Mouse (Mus musculus) ES-E14 (cell line): Measurements from ENCODE around the gene Lfng. TPM values are rescaled to one million over a fixed set of nuclear protein-coding genes. Genes with fewer than 3 reads are reported as not detected.

Source experiments
- DNase-seq: peaks from one replicate; pipeline ENCODE4 v3.0.0-alpha.2; 2013; ENCODE audit warnings: low read depth, low spot score
- H3K27ac ChIP-seq: 2 replicates; pipeline ENCODE4 v1.5.1; 2012; ENCODE audit warnings: low read depth, mild to moderate bottlenecking, low read length, moderate library complexity, mixed read lengths; ENCODE audit not compliant: poor library complexity, insufficient read depth, severe bottlenecking
- H3K36me3 ChIP-seq: 2 replicates; pipeline ENCODE4 v1.6.1; 2012; ENCODE audit warnings: mild to moderate bottlenecking, low read length, moderate library complexity, mixed read lengths; ENCODE audit not compliant: control insufficient read depth, poor library complexity, insufficient read depth, severe bottlenecking
- H3K4me1 ChIP-seq, 2 experiments: fragments of 150-350 bp in 1 of 2; sonication (generic) in 1 of 2; 2 replicates each; pipeline ENCODE4 v1.6.1; 2012; ENCODE audit warnings: low read length in 2 of 2, mild to moderate bottlenecking in 1 of 2, mixed read lengths in 1 of 2; ENCODE audit not compliant: control insufficient read depth in 2 of 2, insufficient read depth in 2 of 2, poor library complexity in 1 of 2
- H3K4me3 ChIP-seq, 2 experiments: fragments of 150-350 bp in 1 of 2; sonication (generic) in 1 of 2; 2 replicates each; pipeline ENCODE4 v1.5.1; 2012; ENCODE audit warnings: low read length in 2 of 2, low read depth in 1 of 2, mild to moderate bottlenecking in 1 of 2, mixed read lengths in 1 of 2; ENCODE audit not compliant: insufficient read depth in 1 of 2, poor library complexity in 1 of 2, severe bottlenecking in 1 of 2
- H3K9ac ChIP-seq: 2 replicates; pipeline ENCODE4 v1.6.1; 2012; ENCODE audit warnings: low read depth, mild to moderate bottlenecking, low read length, mixed read lengths; ENCODE audit not compliant: poor library complexity, insufficient read depth, severe bottlenecking
- H3K9me3 ChIP-seq: fragments of 150-350 bp; sonication (generic); 2 replicates; pipeline ENCODE4 v1.6.1; 2012; ENCODE audit warnings: low read depth, mild to moderate bottlenecking, low read length; ENCODE audit not compliant: control insufficient read depth, insufficient read depth
- CHD2 ChIP-seq: IDR thresholded peaks from 2 replicates; pipeline ENCODE4 v1.6.1; 2014; ENCODE audit warnings: mild to moderate bottlenecking, low read depth, low read length, inconsistent platforms
- HCFC1 ChIP-seq: IDR thresholded peaks from 2 replicates; pipeline ENCODE4 v1.6.1; 2012; ENCODE audit warnings: low read length, inconsistent platforms, borderline replicate concordance; ENCODE audit not compliant: insufficient read depth
- MAFK ChIP-seq: IDR thresholded peaks from 2 replicates; pipeline ENCODE4 v1.6.1; 2014; ENCODE audit warnings: mild to moderate bottlenecking, low read depth, low read length, inconsistent platforms; ENCODE audit not compliant: insufficient read depth
- ZC3H11A ChIP-seq: IDR thresholded peaks from 2 replicates; pipeline ENCODE4 v1.6.1; 2012; ENCODE audit warnings: low read depth, mild to moderate bottlenecking, inconsistent platforms, low read length, borderline replicate concordance
- ZNF384 ChIP-seq: IDR thresholded peaks from 2 replicates; pipeline ENCODE4 v1.6.1; 2012; ENCODE audit warnings: low read depth, low read length, inconsistent platforms
- in situ Hi-C, 2 experiments: fragments of 600-800 bp; cut with MboI; formaldehyde crosslinking; loops; one replicate each; pipeline ENCODE4 v1.15.1; 2025; ENCODE audit warnings: low sequenced_read_pairs in 2 of 2, inconsistent platforms in 1 of 2; ENCODE audit not compliant: unreplicated experiment in 2 of 2
- total RNA-seq: library from RNA; depleted of rRNA; stranded (reverse); fragments of 300-350 nt; gene quantifications from 2 replicates; pipeline ENCODE4 v1.2.3, GENCODE M21; 2012

The Lfng gene
- total RNA-seq, 1 experiment = 13.3 TPM

DNA sequence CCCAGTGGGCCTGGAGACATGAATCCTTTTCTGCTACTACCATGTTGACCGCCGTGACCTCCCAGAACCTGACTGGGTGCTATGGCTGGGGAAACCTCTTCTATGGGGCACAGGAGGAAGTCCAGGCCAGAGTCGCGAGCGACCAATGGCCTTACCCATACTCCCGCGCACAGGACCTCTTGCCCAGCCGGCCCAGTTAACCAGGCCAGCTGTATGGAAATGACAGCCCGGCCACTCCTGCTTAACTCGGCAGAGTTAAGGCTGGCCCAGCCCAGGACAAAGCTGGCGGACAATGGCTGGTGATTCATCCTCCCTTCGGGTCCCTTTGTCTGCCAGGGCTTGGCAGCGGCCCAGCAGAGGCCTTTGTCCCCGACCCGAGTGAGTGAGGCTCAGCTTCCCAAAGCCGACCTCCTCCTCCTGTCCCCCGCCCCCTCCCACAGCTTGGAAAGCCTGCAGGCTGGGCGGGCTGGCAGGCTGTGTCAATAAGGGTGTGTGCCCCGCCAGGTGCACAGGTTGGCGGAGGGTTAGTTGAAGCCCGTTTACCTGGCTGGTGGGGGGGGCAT is 4.0 kb downstream of the Lfng start:
- Histone ChIP-seq H3K4me1 (peaks cover 2 to 29% of the 10 kb centered on the region in 2 experiments; a peak in 2 of 4 replicates), H3K9me3 (no peaks in the 10 kb centered on the region), H3K27ac (0 out of 2 replicates have a peak overlapping the region, but pooled peaks have one; percentile 1), H3K9ac (0 out of 2 replicates have a peak overlapping the region, but pooled peaks have one; percentile 9), H3K4me3 (peak overlapping the region; percentile 27 to 45; a peak in 3 of 4 replicates), H3K36me3 (peaks cover 4% of the 10 kb centered on the region; the same call in 1 of the 2 replicates)
- no peak for TF ChIP-seq ZC3H11A
- no peak for TF ChIP-seq MAFK
- TF ChIP-seq CHD2 = no peak
- no peak for TF ChIP-seq HCFC1
- TF ChIP-seq ZNF384 = no peak
- in situ Hi-C loops = loop anchor here in 1 of 2 experiments (10.0 kb wide), 1 partner anchor 66 kb away; no protein-coding TSS in a partner anchor
- DNase-seq = no peak

DNA sequence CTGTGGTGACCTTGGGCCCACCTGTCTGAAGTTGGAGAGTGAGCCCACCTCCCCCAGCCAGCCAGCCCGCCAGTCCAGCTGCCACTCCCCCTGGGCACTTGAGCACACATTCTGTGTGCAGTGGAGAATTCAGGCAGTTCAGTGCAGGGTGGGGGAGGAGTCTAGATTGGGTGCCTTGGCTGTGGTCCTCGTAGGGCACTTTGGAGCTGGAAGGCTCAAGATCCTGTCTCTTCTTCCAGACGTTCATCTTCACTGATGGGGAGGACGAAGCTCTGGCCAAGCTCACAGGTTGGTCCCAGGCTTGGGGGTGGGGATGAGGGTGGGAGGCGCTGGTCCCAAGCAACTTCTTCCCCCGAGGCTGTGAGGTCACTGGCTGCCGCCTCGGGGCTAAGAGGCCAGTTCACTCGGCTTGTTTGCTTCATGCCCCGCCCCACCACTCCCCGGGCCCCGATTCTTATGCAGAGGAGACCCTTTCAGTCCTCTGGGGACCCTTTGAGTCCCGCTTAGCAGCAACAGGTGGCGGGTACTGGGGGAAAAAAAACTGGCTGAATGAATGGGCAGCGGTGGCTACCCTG is 4.6 kb downstream of the Lfng start:
- peaks cover 4% of the 10 kb centered on the region; the same call in 1 of the 2 replicates for H3K36me3 ChIP-seq
- no peak overlapping the region for H3K27ac ChIP-seq
- no peak overlapping the region for H3K9ac ChIP-seq
- in situ Hi-C loops = loop anchor here in 1 of 2 experiments (10.0 kb wide), 1 partner anchor 67 kb away; no protein-coding TSS in a partner anchor
- H3K4me1 ChIP-seq = peaks cover 2 to 29% of the 10 kb centered on the region in 2 experiments; a peak in 2 of 4 replicates
- peak; percentile 66; the same call in 1 of the 2 replicates for TF ChIP-seq ZNF384
- no peak for TF ChIP-seq CHD2
- peak; percentile 63 for DNase-seq
- no peaks in the 10 kb centered on the region for H3K9me3 ChIP-seq
- H3K4me3 ChIP-seq = peak overlapping the region; percentile 27 to 45; a peak in 2 of 4 replicates

DNA sequence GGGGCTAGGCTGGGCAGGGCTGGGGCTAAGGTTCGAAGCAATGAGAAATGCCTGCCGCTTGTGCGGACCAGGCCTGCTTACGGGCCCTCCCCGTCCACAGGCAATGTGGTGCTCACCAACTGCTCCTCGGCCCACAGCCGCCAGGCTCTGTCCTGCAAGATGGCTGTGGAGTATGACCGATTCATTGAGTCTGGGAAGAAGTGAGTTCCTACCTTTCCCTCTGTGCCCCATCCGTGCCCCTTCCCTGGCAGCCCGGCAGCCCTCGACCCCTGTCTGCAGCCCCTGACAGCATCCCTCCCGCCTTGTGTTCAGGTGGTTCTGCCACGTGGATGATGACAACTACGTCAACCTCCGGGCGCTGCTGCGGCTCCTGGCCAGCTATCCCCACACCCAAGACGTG is 5.1 kb downstream of the Lfng start:
- no peak overlapping the region for H3K27ac ChIP-seq
- DNase-seq = no peak
- peaks cover 4% of the 10 kb centered on the region; the same call in 1 of the 2 replicates for H3K36me3 ChIP-seq
- H3K4me1 ChIP-seq = peaks cover 2 to 29% of the 10 kb centered on the region in 2 experiments; a peak in 2 of 4 replicates
- peak overlapping the region; percentile 14 to 27; a peak in 2 of 4 replicates for H3K4me3 ChIP-seq
- no peak overlapping the region for H3K9ac ChIP-seq
- in situ Hi-C loops = loop anchor here in 1 of 2 experiments (10.0 kb wide), 1 partner anchor 67 kb away; no protein-coding TSS in a partner anchor
- H3K9me3 ChIP-seq = no peaks in the 10 kb centered on the region
- TF ChIP-seq CHD2 = no peak
- TF ChIP-seq MAFK = no peak

DNA sequence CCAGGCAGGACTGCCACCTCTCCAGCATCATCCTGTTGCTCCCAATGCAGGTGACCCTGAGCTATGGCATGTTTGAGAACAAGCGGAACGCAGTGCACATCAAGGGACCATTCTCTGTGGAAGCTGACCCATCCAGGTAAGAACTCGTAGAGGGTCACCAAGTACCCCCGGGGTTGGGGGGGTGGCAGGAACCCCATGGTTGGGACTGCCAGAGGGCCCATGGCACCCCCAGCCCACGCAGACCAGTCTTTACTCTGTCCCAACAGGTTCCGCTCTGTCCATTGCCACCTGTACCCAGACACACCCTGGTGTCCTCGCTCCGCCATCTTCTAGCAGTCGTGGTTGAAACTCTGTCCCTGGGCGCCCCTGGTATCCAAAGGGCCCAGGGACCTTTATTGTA is 7.0 kb downstream of the Lfng start:
- no peak for DNase-seq
- in situ Hi-C loops = loop anchor here in 1 of 2 experiments (10.0 kb wide), 1 partner anchor 69 kb away; no protein-coding TSS in a partner anchor
- H3K4me3 ChIP-seq = no peak overlapping the region
- peaks cover 4% of the 10 kb centered on the region; the same call in 1 of the 2 replicates for H3K36me3 ChIP-seq
- H3K27ac ChIP-seq = no peak overlapping the region
- H3K9me3 ChIP-seq = no peaks in the 10 kb centered on the region
- H3K4me1 ChIP-seq = peaks cover 2 to 18% of the 10 kb centered on the region in 2 experiments; a peak in 2 of 4 replicates
- no peak for TF ChIP-seq MAFK
- no peak for TF ChIP-seq CHD2
- no peak for TF ChIP-seq ZNF384
- TF ChIP-seq ZC3H11A = no peak
- TF ChIP-seq HCFC1 = no peak
- H3K9ac ChIP-seq = no peak overlapping the region
